Mouse (Mus musculus) embryonic stem cell, embryonic (primary cell): ENCODE results near the gene Ttc39b.

Source experiments
- CTCF ChIA-PET, 4 experiments: fragments of 300-600 bp in 2 of 4; fragments of 350-600 bp in 2 of 4; sonication (Branson Sonifier 250); formaldehyde crosslinking; loops; one replicate each; lab custom pipeline; 2022; ENCODE audit warnings: inconsistent platforms in 2 of 4; lab: Charles Lee
- POLR2A ChIA-PET, 4 experiments: fragments of 300-600 bp in 2 of 4; fragments of 350-600 bp in 2 of 4; sonication (Branson Sonifier 250); formaldehyde crosslinking; loops; one replicate each; lab custom pipeline; 2022; ENCODE audit warnings: antibody characterized with exemption in 4 of 4, inconsistent platforms in 1 of 4; lab: Charles Lee

Ttc39b gene

DNA sequence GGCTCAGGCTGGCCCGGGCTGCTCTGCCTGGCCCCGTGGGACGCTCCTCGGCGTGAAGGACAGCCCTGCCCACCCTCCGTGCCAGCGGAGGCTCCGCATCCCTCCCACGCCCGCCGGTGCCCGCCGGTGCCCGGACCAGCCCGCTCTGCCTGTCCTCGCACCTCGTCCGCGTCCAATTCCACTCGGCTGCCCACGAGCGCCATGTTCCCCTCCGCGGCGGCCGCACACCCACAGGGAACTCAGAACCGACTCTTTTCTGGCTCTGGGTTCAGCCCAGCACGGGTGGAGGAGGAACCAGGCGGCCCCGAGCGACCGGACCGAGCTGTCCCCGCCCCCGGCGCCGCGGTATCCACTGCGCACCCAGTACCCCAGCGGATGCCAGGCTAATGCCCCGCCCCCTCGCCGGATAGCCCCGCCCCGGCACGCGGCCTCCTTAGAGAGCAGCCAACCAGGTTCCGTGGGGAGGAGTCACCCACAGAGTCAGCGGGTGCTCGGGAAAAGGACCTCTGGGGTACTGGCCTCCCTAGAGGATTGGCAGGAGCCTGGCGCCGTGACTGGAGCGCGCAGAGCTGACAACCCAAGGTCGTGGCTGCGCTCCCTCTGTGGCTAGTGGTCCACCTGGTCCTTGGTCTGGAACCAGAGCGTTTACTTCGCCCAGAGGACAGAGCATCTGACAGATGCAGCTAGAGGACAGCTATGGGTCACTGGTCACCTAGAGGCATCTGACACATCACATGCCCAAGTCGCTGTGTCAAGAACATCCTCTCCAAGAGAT lies at the start of gene Ttc39b:
Ttc39b (minus strand) TSS at position 346 of the 775 bp plus-strand sequence.
- ChIA-PET CTCF (interaction anchor here (0.5 to 3.8 kb wide), 11 partner anchors 9 to 84 kb away, joined by 3 to 19 read pairs (median 4); no protein-coding TSS in a partner anchor), POLR2A (interaction anchor here in 3 of 4 experiments (0.6 to 12.8 kb wide), 36 partner anchors 9 to 813 kb away, joined by 3 to 207 read pairs (median 3); partner anchors contain the start of genes Ccdc171 (in 2 of the 3) and Psip1 (in 1 of the 3))

DNA sequence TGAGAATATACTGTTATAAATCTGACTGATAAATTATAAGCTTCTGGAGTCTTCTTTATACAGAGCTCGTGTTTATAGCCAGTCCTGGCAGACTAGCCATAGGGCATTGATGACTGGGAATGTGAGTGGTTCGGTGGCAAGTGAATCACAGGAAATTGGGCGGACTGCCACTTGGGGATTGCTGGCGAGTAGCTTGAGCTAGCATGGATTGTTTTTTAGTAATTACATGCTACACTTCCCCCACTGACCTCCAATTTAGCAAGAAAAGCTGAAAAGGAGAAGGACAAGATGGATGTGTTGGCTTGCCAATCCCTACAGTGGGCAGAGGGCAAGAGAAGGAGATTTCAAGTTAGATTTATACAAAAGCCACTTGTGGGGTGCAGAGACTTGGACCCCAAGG lies 49.3 kb upstream of the Ttc39b start:
- CTCF ChIA-PET, result interaction anchor here in 1 of 4 experiments (1.1 kb wide), 1 partner anchor 149 kb away, joined by 4 read pairs; no protein-coding TSS in a partner anchor

DNA sequence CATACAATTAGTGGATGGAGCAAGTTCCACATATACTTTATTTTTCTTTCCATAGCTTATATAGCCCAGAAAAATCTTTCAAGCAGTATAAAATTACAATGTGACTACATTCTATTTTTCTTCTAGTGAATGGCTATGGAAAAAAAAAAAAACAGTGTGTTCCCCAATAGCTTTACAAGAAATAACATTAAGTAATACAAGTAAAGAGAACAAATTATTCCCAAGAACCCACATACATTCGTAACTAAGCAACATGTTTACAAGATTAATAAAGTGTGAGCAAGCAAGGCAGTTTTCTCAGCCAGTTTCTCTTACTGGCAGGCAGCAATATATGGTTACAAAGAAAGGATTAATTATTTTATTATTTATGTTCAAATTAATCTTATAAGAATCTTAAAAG lies 33.7 kb upstream of the Ttc39b start:
- ChIA-PET CTCF (interaction anchor here in 1 of 4 experiments (0.6 kb wide), 1 partner anchor 130 kb away, joined by 3 read pairs; no protein-coding TSS in a partner anchor), POLR2A (interaction anchor here in 1 of 4 experiments (0.6 kb wide), 1 partner anchor 133 kb away, joined by 3 read pairs; no protein-coding TSS in a partner anchor)

More for the DNA sequence above, 49.3 kb upstream of the Ttc39b start:
- POLR2A ChIA-PET, result interaction anchor here in 1 of 4 experiments (2.1 kb wide), 1 partner anchor 9 kb away, joined by 8 read pairs; no protein-coding TSS in a partner anchor

DNA sequence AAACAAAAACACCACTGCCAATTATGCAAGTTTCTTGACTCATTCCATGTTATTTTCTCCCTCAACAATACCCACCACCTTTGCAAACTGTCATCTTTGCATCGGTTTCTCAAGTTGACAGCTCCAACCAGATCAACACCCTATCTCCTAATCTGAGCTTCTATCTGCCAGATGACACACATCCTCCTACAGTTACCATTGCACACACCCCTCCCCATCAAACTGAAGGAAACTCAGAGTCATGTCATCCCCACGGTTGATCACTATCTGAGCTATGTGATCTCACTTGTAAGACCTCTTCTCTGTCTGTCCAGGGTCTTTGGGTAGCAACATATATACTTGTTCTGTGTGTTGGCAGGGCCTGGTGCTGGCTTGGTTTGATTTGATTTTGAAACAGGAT lies 30.7 kb upstream of the Ttc39b start:
- POLR2A ChIA-PET, result interaction anchor here in 1 of 4 experiments (1.2 to 1.9 kb wide), 4 partner anchors 13 to 55 kb away, joined by 3 to 8 read pairs (median 5); no protein-coding TSS in a partner anchor

DNA sequence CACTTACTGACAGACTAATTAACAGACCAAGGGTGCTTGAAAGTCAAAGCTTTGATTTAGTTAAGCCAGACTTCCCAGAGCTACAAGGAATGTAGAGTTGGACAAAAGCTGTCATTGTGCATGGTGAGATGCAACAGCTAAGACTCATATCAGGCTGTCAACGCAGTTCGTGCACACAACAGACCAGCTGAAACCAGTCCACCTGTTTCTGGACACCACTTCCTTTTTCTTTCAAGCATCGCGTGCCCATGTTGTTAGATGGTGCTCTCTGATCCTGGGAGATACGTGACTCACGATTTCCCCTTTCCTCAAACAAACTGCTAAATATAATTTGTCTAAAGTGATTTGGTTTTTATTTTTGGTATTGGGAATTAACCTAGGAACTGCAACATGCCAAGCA lies 29.9 kb upstream of the Ttc39b start:
- POLR2A ChIA-PET, result interaction anchor here in 3 of 4 experiments (0.5 to 1.9 kb wide), 11 partner anchors 12 to 132 kb away, joined by 3 to 8 read pairs (median 3); no protein-coding TSS in a partner anchor

More for the DNA sequence above, 30.7 kb upstream of the Ttc39b start:
- CTCF ChIA-PET, result no interaction called here

DNA sequence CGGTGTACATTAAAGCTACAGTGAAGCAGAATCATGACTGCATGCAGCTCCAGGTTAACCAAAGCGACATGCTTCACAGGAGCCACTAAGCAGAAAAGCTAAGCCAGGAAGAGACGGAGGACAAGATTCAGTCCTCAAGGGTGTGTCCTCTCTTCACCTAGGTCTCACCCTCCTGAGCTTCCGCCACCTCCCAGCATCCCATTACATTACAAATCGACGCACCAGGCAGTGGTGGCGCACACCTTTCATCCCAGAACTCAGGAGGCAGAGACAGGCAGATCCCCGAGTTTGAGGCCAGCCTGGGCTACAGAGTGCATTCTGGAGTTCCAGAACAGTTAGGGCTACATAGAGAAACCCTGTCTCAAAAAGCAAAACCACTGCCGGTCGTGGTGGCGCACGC lies 29.2 kb upstream of the Ttc39b start:
- POLR2A ChIA-PET, result interaction anchor here in 3 of 4 experiments (0.5 to 1.8 kb wide), 14 partner anchors 12 to 132 kb away, joined by 3 to 9 read pairs (median 3); no protein-coding TSS in a partner anchor
- CTCF ChIA-PET, result interaction anchor here in 3 of 4 experiments (0.6 to 1.2 kb wide), 4 partner anchors 37 to 91 kb away, joined by 3 to 12 read pairs (median 4); partner anchors contain the start of gene Snapc3 (in 1 of the 3)

More for the DNA sequence above, 29.9 kb upstream of the Ttc39b start:
- CTCF ChIA-PET, result interaction anchor here in 2 of 4 experiments (0.6 to 1.2 kb wide), 4 partner anchors 12 to 141 kb away, joined by 3 read pairs; partner anchors contain the start of gene Snapc3 (in 1 of the 2)

DNA sequence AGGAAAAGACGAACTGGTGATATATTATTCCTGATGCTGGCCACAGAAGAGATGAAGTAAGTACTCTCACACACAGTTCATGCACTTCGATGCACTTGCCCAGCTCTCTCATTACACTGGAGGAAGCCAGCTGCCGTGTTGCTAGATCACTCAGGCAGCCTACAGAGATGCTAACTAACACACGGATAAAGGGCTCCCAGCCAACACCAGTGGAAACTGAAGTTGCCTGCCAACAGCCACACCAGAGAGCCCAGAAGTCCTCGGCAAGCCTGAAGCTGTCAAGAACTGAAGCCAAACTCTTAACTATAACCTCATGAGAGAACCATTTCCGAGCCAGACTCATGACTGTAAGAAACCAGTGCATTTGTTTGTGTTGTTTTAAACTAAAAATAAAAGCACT lies 26.7 kb upstream of the Ttc39b start:
- POLR2A ChIA-PET, result interaction anchor here in 1 of 4 experiments (1.5 kb wide), 1 partner anchor 66 kb away, joined by 4 read pairs; no protein-coding TSS in a partner anchor

DNA sequence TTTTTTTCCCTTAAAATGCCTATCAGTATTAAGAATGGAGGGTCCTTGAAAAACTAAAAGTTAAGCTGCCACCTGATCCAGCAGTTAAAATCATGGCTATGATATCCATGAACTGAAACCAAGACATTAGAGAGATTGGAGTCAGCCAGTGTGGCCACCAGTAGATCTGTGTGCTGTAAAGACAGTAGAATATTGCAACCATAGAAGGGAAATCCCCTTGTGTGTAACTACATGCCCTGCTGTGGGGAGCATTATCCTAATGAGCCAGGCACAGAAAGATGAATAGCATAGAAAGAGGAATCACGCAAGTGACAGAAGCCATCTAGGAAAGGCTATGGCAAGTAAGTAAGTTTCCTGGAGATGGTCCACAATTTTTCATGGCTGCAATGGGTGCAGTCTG lies 24.9 kb upstream of the Ttc39b start:
- CTCF ChIA-PET, result interaction anchor here in 1 of 4 experiments (0.6 kb wide), 1 partner anchor 48 kb away, joined by 3 read pairs; no protein-coding TSS in a partner anchor
- POLR2A ChIA-PET, result no interaction called here

More for the DNA sequence above, 26.7 kb upstream of the Ttc39b start:
- CTCF ChIA-PET, result no interaction called here

DNA sequence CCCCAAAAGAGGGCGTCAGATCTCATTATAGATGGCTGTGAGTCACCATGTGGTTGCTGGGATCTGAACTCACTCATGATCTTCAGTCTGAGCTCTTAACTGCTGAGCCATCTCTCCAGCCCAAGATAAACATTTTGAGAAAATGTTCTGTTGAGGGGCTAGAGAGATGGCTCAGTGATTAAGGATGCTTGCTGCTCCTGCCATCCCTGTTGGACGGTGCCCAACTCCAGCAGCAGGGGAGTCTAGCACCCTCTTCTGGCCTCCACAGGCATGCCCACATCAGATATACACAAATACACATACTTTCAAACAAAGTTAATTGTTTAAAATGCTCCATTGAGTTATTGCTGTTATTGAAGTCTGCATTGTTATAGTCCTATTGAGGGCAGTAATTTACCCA lies 19.8 kb upstream of the Ttc39b start:
- POLR2A ChIA-PET, result interaction anchor here (0.5 to 7.1 kb wide), 11 partner anchors 15 to 1315 kb away, joined by 3 to 47 read pairs (median 3); partner anchors contain the start of gene Ttc39b (in 1 of the 4)
- CTCF ChIA-PET, result interaction anchor here (0.6 to 3.7 kb wide), 11 partner anchors 40 to 182 kb away, joined by 3 to 36 read pairs (median 4); partner anchors contain the start of gene Ccdc171 (in 1 of the 4)

DNA sequence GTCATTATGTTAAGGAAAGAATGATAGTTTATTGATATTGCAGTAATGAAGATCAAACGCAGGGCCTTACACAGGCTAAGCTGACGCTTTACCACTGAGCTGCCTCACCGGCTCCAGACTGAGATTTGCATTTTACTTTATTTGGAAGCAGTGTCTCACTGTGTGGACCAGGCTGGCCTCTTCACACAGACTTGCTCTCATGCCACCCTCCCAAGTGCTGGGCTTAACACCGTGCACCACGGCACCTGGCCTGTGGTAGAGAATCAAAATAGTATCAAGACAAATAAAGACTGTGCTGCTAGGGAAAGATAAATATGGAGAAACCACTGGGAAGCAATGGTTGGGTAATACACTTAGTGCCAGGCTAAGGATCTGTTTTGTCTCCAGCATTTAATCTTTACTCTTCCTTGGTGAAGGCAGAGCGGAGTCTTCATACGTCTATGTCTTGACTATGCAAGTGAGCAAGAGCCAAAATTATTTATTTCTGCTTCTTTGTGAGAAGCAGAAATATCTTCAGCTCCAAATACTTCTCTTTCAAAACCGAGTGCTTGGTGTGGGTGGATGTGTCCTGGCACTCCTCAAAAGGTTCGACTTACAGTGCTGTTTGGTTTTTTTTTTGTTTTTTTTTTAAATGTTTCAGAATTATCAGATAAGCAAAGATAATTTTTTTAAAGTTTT lies 19.2 kb upstream of the Ttc39b start:
- ChIA-PET CTCF (interaction anchor here (0.9 to 3.7 kb wide), 11 partner anchors 19 to 182 kb away, joined by 3 to 36 read pairs (median 6); partner anchors contain the start of genes Ccdc171 (in 1 of the 4) and Ttc39b (in 1 of the 4)), POLR2A (interaction anchor here (0.6 to 7.1 kb wide), 15 partner anchors 11 to 1314 kb away, joined by 3 to 47 read pairs (median 4); partner anchors contain the start of gene Ttc39b (in 1 of the 4))

DNA sequence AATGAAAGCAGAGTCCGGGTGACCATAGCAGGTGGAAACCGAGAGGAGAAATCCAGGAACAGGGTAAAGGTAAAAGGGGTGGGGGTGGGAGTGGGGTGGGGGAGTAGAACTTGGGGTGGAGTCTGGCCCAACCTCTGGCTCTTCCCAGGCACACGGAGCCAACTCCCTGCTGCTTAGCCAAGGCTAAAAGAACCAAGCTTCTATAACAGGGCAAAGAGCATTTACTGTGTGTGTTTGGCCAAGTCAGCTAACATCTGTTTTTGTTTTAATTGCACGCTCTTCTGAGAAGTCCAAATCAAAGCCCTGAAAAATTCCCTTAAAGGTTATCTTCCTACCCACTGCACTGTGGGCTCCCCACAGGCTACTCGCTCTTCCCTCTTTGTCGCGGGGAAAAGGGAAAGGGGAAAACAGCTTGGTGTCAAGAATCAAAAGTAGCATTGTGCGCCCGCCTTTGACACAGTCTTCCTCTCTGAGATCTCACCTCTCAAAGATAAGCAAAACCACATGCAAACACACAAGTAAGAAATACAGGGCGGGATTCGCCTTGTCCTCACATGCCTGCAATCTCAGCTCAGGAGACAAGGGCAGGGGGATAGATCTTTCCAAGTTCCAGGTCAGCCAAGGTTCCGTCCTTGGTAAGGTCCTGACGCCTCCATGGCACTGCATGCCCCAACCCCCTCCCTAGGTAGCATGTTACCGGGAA lies 18.4 kb upstream of the Ttc39b start:
- ChIA-PET POLR2A (interaction anchor here (0.6 to 7.1 kb wide), 37 partner anchors 10 to 201 kb away, joined by 3 to 47 read pairs (median 4); partner anchors contain the start of genes Ttc39b (in 2 of the 4) and Snapc3 (in 1 of the 4)), CTCF (interaction anchor here (0.6 to 3.7 kb wide), 11 partner anchors 10 to 128 kb away, joined by 3 to 36 read pairs (median 4); partner anchors contain the start of gene Ttc39b (in 1 of the 4))

DNA sequence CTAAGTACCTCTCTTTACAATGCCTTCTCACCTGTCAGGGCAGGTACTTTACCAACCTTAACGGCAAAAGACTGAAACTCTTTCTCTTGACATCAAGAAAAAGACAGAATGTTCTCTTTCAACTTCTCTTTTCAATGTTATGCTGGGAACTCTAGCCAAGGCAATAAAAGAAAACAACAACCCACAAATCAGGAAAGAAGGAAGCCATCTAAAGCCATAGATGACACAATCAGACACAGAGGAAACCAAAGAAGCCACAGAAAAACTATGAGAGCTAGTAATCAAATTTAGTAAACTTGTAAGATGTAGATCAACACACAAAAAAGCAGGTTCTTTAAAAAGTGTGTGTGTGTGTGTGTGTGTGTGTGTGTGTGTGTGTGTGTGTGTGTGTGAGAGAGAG lies 15.3 kb upstream of the Ttc39b start:
- CTCF ChIA-PET, result no interaction called here
- POLR2A ChIA-PET, result interaction anchor here in 1 of 4 experiments (0.6 to 7.1 kb wide), 4 partner anchors 10 to 187 kb away, joined by 3 to 47 read pairs (median 4); partner anchors contain the start of gene Ttc39b

DNA sequence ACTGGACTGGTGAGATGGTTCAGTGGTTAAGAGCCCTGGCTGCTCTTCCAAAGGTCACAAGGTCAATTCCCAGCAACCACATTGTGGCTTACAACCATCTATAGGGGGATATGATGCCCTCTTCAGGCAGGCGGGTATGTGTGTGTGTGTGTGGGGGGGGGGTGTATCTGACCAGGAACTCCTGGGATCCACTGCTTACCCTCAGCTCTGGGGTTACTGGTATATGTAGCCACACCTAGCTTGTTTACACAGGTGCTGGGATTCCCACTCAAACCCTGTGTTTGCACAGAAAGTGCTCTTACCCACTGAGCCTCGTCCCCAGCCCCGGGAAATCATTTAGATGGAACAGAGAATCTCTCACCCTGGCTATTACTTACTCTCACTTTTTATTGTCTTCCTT lies 13.7 kb upstream of the Ttc39b start:
- POLR2A ChIA-PET, result interaction anchor here in 2 of 4 experiments (0.8 to 1.7 kb wide), 10 partner anchors 9 to 81 kb away, joined by 3 to 6 read pairs (median 3); partner anchors contain the start of gene Ttc39b (in 2 of the 2)
- CTCF ChIA-PET, result interaction anchor here in 1 of 4 experiments (0.5 to 1.3 kb wide), 2 partner anchors 14 to 27 kb away, joined by 3 read pairs; partner anchors contain the start of gene Ttc39b

DNA sequence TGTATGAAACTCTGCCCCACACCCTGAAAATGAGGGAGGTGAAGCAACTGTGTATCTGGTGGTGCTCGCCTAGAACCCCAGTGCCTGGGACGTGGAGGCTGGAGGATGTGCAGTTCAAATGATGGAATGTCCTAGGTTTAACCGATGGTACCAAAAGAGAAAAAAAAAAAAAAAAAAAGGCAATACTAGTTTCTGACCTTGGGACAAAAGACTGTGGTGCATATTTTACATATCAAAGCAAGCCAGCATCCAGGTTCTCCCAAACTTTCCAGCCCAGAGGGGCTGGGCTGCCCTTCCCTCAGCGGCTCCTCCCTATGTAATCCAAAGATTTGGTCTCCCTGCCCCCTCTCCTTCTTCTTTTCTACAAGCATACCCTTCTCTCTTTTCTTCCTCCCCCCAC lies 6.3 kb upstream of the Ttc39b start:
- POLR2A ChIA-PET, result interaction anchor here in 3 of 4 experiments (0.6 to 12.8 kb wide), 12 partner anchors 9 to 195 kb away, joined by 3 to 207 read pairs (median 4); partner anchors contain the start of gene Ccdc171 (in 1 of the 3)

DNA sequence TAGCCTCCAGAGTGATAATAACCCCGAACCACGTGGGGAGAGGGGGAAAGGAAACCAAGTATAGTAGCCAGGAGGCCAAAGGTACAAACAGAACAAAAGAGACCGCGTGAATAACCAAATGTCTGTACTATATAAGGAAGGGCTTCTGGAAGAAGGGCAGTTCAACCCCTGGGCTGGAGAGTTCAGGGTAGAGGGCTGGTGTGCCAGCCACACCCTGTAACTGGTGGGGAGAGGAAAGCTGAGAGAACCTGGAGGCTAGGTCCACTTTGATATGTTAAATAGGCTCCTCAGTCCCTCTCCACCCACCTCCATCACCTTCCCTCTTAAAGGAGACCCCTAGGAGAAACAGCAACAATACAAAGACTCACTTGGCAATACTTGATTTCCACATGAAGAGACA lies 5.6 kb upstream of the Ttc39b start:
- CTCF ChIA-PET, result interaction anchor here in 2 of 4 experiments (0.6 to 1.8 kb wide), 3 partner anchors 26 to 80 kb away, joined by 4 to 5 read pairs (median 4); no protein-coding TSS in a partner anchor
- POLR2A ChIA-PET, result interaction anchor here in 3 of 4 experiments (0.7 to 12.8 kb wide), 12 partner anchors 12 to 196 kb away, joined by 3 to 207 read pairs (median 6); partner anchors contain the start of gene Ccdc171 (in 1 of the 3)

More for the DNA sequence above, 6.3 kb upstream of the Ttc39b start:
- CTCF ChIA-PET, result interaction anchor here in 1 of 4 experiments (1.8 kb wide), 1 partner anchor 69 kb away, joined by 5 read pairs; no protein-coding TSS in a partner anchor
